Mouse (Mus musculus) Muller cell, postnatal 12 days (primary cell): Measurements from ENCODE around the gene Add1.
"Not testable (repeated sequence)": the region's sequence is repeated elsewhere in the genome, so short reads cannot be mapped to it uniquely, and the experiment has no call there.

ENCODE experiments used
- DNase-seq: peaks from one replicate; pipeline ENCODE4 v3.0.0-alpha.2; 2015; ENCODE audit errors: inconsistent ontology term

Gene Add1

GRCm38 (mm10) chr5:34550251-34550650 is 23.2 kb upstream of the Add1 start:
- DNase-seq: no peak

GRCm38 (mm10) chr5:34551821-34552220 is 21.6 kb upstream of the Add1 start:
- no peak for DNase-seq

- DNase-seq: no peak
Measured at GRCm38 (mm10) chr5:34563854-34564253, 9.6 kb upstream of the Add1 start.

- DNase-seq: no peak
Measured at GRCm38 (mm10) chr5:34564291-34564690, 9.2 kb upstream of the Add1 start.

- peak; percentile 92 for DNase-seq
Measured at GRCm38 (mm10) chr5:34565545-34566283, 7.8 kb upstream of the Add1 start.

GRCm38 (mm10) chr5:34571551-34571950 is 1.9 kb upstream of the Add1 start:
- DNase-seq: no peak

- DNase-seq: not testable (repeated sequence)
Measured at GRCm38 (mm10) chr5:34572568-34572967, 896 bp upstream of the Add1 start.

- DNase-seq: no peak
Measured at GRCm38 (mm10) chr5:34574721-34575120, 1.3 kb downstream of the Add1 start.

- DNase-seq: no peak
Measured at GRCm38 (mm10) chr5:34576286-34576685, 2.8 kb downstream of the Add1 start.

- no peak for DNase-seq
Measured at GRCm38 (mm10) chr5:34578038-34578655, 4.7 kb downstream of the Add1 start.

- DNase-seq: no peak
Measured at GRCm38 (mm10) chr5:34579377-34579776, 5.9 kb downstream of the Add1 start.

- DNase-seq: peak; percentile 60
Measured at GRCm38 (mm10) chr5:34581671-34582313, 8.3 kb downstream of the Add1 start.

- DNase-seq: no peak
Measured at GRCm38 (mm10) chr5:34582314-34582675, 8.8 kb downstream of the Add1 start.

- DNase-seq: no peak
Measured at GRCm38 (mm10) chr5:34585216-34585615, 11.8 kb downstream of the Add1 start.

- no peak for DNase-seq
Measured at GRCm38 (mm10) chr5:34587881-34588280, 14.4 kb downstream of the Add1 start.

GRCm38 (mm10) chr5:34590059-34590458 is 16.6 kb downstream of the Add1 start:
- no peak for DNase-seq

GRCm38 (mm10) chr5:34590702-34591101 is 17.2 kb downstream of the Add1 start:
- DNase-seq: no peak

GRCm38 (mm10) chr5:34591388-34592004 is 18.0 kb downstream of the Add1 start:
- DNase-seq: peak; percentile 43

- DNase-seq: not testable (repeated sequence)
Measured at GRCm38 (mm10) chr5:34592224-34592623, 18.8 kb downstream of the Add1 start.

GRCm38 (mm10) chr5:34592666-34593065 is 19.2 kb downstream of the Add1 start:
- DNase-seq: no peak

- DNase-seq: no peak
Measured at GRCm38 (mm10) chr5:34593202-34593727, 19.8 kb downstream of the Add1 start.

- DNase-seq: no peak
Measured at GRCm38 (mm10) chr5:34604576-34604975, 31.1 kb downstream of the Add1 start.
